Mouse (Mus musculus) stomach, embryonic 15.5 days (tissue): ENCODE data around the gene Kifc3. TPM values are rescaled to one million over a fixed set of nuclear protein-coding genes. Genes with fewer than 3 reads are reported as not detected.
"Not testable (repeated sequence)": the region's sequence is repeated elsewhere in the genome, so short reads cannot be mapped to it uniquely, and the experiment has no call there.

Experiments
- ATAC-seq: fragments of 200-750 bp; cut with Nextera tagmentation; 2 replicates; pipeline ENCODE4 v1.8.0; 2017; ENCODE audit warnings: low read depth, moderate number of reproducible peaks, moderate TSS enrichment; ENCODE audit not compliant: insufficient read depth, low FRiP score
- H3K27ac ChIP-seq: fragments of 300-500 bp; sonication (generic); 2 replicates; pipeline ENCODE4 v1.5.1; 2015; ENCODE audit warnings: mild to moderate bottlenecking, inconsistent platforms
- H3K27me3 ChIP-seq: fragments of 300-500 bp; sonication (generic); replicated peaks from 2 replicates; pipeline ENCODE4 v1.6.1; 2015; ENCODE audit warnings: inconsistent platforms
- H3K36me3 ChIP-seq: fragments of 300-500 bp; sonication (generic); 2 replicates; pipeline ENCODE4 v1.6.1; 2015; ENCODE audit warnings: inconsistent platforms
- H3K4me1 ChIP-seq: fragments of 300-500 bp; sonication (generic); 2 replicates; pipeline ENCODE4 v1.6.1; 2015; ENCODE audit warnings: inconsistent platforms
- H3K4me2 ChIP-seq: fragments of 300-500 bp; sonication (generic); 2 replicates; pipeline ENCODE4 v1.6.1; 2015; ENCODE audit warnings: mild to moderate bottlenecking, inconsistent platforms
- H3K4me3 ChIP-seq: fragments of 300-500 bp; sonication (generic); replicated peaks from 2 replicates; pipeline ENCODE4 v1.5.1; 2015; ENCODE audit warnings: inconsistent platforms
- H3K9ac ChIP-seq: fragments of 300-500 bp; sonication (generic); 2 replicates; pipeline ENCODE4 v1.6.1; 2015; ENCODE audit warnings: inconsistent platforms
- H3K9me3 ChIP-seq: fragments of 300-500 bp; sonication (generic); 2 replicates; pipeline ENCODE4 v1.6.1; 2016; ENCODE audit warnings: inconsistent platforms
- WGBS: fragments of 180-500 bp; shearing (Covaris S2); methylation state at CpG from one replicate; pipeline ENCODE4 v1.1.7; 2015; 5-methylcytosine and 5-hydroxymethylcytosine counted together
- polyA plus RNA-seq: library from polyadenylated mRNA; unstranded; fragments of >200 nt; fragmentation: Nextera tagmentation; extraction: Ambion mirVana; gene quantifications from 2 replicates; pipeline ENCODE4 v1.2.1, GENCODE M21; 2015

Gene Kifc3
- polyA plus RNA-seq, 1 experiment from 2014 or later, result 21.2 TPM

DNA sequence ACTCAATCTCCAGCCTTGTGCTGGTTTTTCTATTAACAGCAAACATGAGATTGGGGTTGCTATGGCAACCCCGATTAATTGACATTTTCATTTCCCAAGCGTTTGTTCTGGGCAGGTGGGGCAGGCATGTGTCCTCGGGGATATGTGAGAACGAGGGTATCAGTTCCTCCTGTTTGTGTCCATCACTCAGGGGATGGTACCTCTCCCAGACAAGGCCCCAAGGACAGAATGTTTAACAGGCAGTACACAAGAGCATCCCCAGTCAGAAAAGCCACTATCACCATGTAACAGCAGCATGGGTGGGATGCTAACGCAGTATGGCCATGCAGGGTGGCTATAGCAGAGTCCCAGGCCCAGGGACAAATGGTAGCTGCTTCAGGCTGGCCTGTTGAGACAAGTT is 27.3 kb downstream of the Kifc3 start:
- H3K4me1 ChIP-seq, result no peaks in the 10 kb centered on the region
- no peaks in the 10 kb centered on the region for H3K27me3 ChIP-seq
- no peak for ATAC-seq
- H3K4me3 ChIP-seq, result no peak overlapping the region
- no peak overlapping the region for H3K27ac ChIP-seq
- H3K9ac ChIP-seq, result no peak overlapping the region
- WGBS, result 47% methylated on average over 5 of the region's 5 CpGs
- no peaks in the 10 kb centered on the region for H3K9me3 ChIP-seq
- no peak overlapping the region for H3K4me2 ChIP-seq
- H3K36me3 ChIP-seq, result no peaks in the 10 kb centered on the region

DNA sequence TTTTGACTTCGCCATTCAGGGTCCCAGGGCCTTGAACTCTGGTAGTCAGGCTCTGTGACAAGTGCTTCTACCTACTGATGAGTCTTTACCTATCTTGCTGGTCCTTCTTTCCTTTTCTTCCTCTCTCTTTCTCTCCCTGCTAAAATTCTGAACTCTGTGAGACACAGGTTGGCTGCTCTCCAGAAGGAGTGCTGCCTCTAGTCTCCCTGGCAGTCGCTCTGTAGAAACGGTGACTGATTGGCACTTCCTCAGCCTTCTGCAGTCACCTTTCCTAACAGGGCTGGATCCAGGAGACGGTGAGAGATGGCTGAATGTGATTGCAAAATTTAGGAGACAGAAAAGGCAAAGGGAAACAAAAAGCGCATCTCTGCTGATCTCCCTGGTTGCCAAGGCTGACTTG is 30.2 kb downstream of the Kifc3 start:
- 57% methylated on average over 5 of the region's 5 CpGs for WGBS
- Histone ChIP-seq H3K4me1 (no peaks in the 10 kb centered on the region), H3K27ac (no peak overlapping the region), H3K9me3 (no peaks in the 10 kb centered on the region), H3K9ac (no peak overlapping the region), H3K27me3 (no peaks in the 10 kb centered on the region), H3K4me3 (no peak overlapping the region), H3K4me2 (no peak overlapping the region), H3K36me3 (no peaks in the 10 kb centered on the region)
- ATAC-seq, result no peak

DNA sequence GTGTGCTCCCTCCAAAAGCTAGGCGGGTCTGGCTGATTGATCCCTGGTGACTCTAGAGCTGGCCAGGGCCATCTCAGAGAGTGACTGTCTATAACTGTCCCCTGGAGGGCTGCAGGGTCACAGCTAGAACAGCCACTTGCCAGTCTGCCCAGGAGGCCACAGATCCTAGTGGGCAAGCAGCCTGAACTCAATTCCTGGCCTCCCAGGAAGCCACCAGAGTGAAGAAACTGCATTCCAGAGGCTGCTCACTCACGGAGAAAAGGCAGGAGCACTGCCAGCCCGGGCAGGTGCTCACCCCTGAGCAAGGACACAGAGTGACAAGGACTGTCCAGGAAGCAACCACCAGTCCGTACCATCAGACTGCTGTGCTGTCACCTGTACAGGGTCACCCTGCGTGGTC is 34.9 kb downstream of the Kifc3 start:
- WGBS, result 66% methylated on average over 5 of the region's 5 CpGs
- no peak overlapping the region for H3K9ac ChIP-seq
- no peaks in the 10 kb centered on the region for H3K27me3 ChIP-seq
- H3K36me3 ChIP-seq, result no peaks in the 10 kb centered on the region
- H3K4me1 ChIP-seq, result no peaks in the 10 kb centered on the region
- no peak for ATAC-seq
- no peaks in the 10 kb centered on the region for H3K9me3 ChIP-seq
- no peak overlapping the region for H3K27ac ChIP-seq
- H3K4me3 ChIP-seq, result no peak overlapping the region
- H3K4me2 ChIP-seq, result no peak overlapping the region

DNA sequence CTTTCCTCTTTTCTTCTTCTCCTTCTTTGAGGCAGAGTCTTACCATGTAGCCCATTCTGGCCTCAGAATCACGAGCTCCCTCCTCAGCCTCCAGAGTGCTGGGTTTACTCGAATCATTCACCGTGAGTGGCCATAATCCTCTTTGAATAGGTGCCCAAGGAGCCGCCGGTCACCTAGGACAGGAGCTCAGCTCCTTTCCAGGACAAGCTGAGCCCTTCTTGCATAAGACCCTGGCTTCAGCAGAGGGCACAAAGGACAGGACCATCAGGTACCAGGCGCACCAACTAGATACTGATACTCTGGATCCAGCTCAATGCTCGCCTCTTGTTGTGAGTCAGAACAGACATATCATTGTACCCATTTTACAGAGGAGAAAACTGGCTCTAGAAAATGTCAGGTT is 36.2 kb downstream of the Kifc3 start:
- H3K9ac ChIP-seq, result no peak overlapping the region
- H3K27me3 ChIP-seq, result no peaks in the 10 kb centered on the region
- 77% methylated on average over 7 of the region's 7 CpGs for WGBS
- H3K4me2 ChIP-seq, result no peak overlapping the region
- H3K27ac ChIP-seq, result no peak overlapping the region
- H3K36me3 ChIP-seq, result no peaks in the 10 kb centered on the region
- no peak for ATAC-seq
- H3K4me3 ChIP-seq, result no peak overlapping the region
- H3K4me1 ChIP-seq, result no peaks in the 10 kb centered on the region
- H3K9me3 ChIP-seq, result no peaks in the 10 kb centered on the region

DNA sequence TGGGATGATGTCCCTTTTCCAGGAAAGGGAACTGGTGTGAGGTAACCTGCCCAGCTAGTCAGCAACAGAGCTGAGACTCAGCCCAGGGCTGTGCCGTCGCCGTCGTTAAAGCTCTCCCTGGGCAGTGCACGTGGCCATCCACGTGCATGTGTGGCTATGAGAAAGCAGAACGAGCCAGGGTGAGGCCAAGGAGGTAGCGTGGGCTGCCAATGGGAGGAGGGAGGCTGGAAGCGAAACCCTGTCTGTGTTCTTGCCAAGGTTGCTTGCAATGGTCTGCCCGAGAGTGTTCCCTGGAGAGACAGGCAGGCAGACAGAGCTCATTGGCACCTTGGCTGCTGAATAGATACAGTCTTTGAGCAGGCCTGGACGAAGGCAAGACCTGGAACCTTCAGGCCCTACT is 36.7 kb downstream of the Kifc3 start:
- no peaks in the 10 kb centered on the region for H3K36me3 ChIP-seq
- no peak overlapping the region for H3K27ac ChIP-seq
- no peak overlapping the region for H3K9ac ChIP-seq
- H3K27me3 ChIP-seq, result no peaks in the 10 kb centered on the region
- no peak for ATAC-seq
- 77% methylated on average over 11 of the region's 11 CpGs for WGBS
- H3K4me3 ChIP-seq, result no peak overlapping the region
- H3K9me3 ChIP-seq, result no peaks in the 10 kb centered on the region
- no peak overlapping the region for H3K4me2 ChIP-seq
- H3K4me1 ChIP-seq, result no peaks in the 10 kb centered on the region

DNA sequence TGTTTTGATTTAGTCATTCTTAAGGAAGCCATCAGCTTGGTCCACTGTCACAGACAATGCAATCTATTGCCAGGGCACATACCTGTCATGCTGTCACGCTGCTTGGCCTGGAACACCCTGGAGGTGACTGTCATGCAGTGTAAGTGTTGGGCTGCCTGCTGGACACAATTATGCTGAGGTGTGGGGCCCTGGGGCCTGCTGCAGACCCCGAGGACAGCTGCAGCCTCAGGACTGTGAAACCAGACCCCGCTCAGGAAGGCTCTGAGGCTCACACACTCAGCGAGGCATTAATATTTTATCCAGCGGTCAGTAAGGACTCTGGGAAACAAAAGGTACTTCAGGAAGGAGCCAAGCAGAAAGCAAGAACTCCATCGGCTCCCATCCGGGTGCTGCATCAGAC is 38.1 kb downstream of the Kifc3 start:
- no peak overlapping the region for H3K4me2 ChIP-seq
- H3K27ac ChIP-seq, result no peak overlapping the region
- no peaks in the 10 kb centered on the region for H3K36me3 ChIP-seq
- H3K4me1 ChIP-seq, result no peaks in the 10 kb centered on the region
- WGBS, result 54% methylated on average over 7 of the region's 7 CpGs
- H3K9me3 ChIP-seq, result no peaks in the 10 kb centered on the region
- H3K27me3 ChIP-seq, result no peaks in the 10 kb centered on the region
- ATAC-seq, result no peak
- H3K4me3 ChIP-seq, result no peak overlapping the region
- H3K9ac ChIP-seq, result no peak overlapping the region

DNA sequence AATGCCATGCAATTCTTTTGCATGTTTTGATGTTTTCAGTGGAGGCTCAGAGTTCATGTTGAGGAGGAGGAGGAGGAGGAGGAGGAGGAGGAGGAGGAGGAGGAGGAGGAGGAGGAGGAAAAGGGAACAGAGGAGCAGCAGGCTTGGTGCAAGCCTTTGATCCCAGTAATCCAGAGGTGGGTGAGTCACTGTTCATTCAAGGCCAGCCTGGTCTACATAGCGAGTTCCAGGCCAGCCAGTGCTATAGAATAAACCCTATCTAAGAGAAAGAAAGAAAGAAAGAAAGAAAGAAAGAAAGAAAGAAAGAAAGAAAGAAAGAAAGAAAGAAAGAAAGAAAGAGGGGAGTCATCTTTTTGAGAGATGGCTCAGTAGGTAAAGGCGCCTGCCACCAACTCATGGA is 38.6 kb downstream of the Kifc3 start:
- not testable (repeated sequence) for H3K4me3 ChIP-seq, H3K27ac ChIP-seq, H3K9me3 ChIP-seq, H3K36me3 ChIP-seq, ATAC-seq, H3K4me1 ChIP-seq, H3K4me2 ChIP-seq, H3K9ac ChIP-seq, H3K27me3 ChIP-seq
- 73% methylated on average over 2 of the region's 2 CpGs for WGBS

DNA sequence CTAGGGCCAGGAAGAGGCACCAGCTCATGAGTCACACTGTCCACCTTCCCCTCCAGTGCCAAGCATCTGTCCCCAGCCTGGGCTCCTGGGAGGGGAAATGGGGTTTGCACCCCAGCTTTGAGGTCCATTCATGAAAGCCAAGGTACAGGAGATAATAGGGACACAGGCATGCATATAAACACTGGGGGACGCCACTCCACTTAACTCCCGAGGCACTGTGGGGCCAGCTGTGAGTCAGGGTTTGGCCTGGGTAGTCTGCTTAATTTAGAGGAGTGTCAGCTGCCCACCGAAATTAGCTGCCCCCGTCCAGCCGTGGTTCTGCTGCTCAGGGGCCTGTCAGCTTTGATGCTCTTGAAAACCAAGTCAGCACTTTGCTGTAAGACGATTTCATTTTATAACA is 39.8 kb downstream of the Kifc3 start:
- Histone ChIP-seq H3K27ac (no peak overlapping the region), H3K4me1 (no peaks in the 10 kb centered on the region), H3K9me3 (no peaks in the 10 kb centered on the region), H3K4me3 (no peak overlapping the region), H3K27me3 (no peaks in the 10 kb centered on the region), H3K4me2 (no peak overlapping the region), H3K36me3 (no peaks in the 10 kb centered on the region), H3K9ac (no peak overlapping the region)
- ATAC-seq, result no peak
- WGBS, result 42% methylated on average over 6 of the region's 6 CpGs

DNA sequence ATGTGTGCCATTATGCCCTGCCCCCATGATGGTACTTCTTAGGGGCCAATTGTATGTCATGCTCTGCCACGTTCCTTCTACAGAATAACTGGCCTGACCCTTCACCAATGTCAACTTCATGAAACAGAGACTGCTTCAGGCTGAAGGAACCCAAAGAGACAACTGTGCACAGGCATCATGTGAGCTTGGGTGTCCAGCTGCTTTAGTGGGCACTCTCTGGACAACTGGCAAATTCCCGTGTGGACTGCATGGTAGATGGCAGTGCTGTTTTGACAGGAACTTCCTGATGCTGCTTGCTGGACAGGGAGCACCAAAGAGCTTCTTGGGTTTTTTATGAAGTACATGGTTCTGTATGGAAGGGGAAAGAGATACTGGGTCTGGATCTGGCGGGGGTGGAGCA is 43.3 kb downstream of the Kifc3 start:
- H3K4me1 ChIP-seq, result 0 out of 2 replicates have a peak, but pooled peaks cover 1% of the 10 kb centered on the region
- no peak overlapping the region for H3K9ac ChIP-seq
- no peak overlapping the region for H3K4me3 ChIP-seq
- ATAC-seq, result no peak
- no peak overlapping the region for H3K4me2 ChIP-seq
- H3K9me3 ChIP-seq, result no peaks in the 10 kb centered on the region
- no peaks in the 10 kb centered on the region for H3K27me3 ChIP-seq
- H3K36me3 ChIP-seq, result no peaks in the 10 kb centered on the region
- 68% methylated on average over 3 of the region's 3 CpGs for whole genome bisulfite sequencing
- H3K27ac ChIP-seq, result no peak overlapping the region

DNA sequence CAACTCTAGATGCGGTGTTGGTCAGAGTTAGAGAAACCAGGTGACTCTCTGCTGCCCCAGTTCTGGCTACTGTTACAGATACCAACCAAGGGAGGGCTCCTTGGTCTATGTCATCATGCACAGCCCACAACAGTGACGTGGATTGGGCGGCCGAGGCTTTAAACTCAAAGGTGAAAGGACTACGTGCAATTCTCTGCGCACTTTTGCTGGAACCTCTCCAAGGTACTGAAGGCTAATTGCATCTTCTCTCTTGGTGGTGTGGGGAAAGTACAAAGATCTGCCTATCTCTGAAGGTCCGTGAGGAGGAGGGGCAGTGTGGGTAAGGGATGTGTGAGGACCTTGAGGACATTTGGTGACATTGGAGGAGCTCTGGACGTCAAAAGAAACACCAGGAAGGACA is 44.0 kb downstream of the Kifc3 start:
- WGBS, result 66% methylated on average over 8 of the region's 8 CpGs
- no peak for ATAC-seq
- Histone ChIP-seq H3K27me3 (no peaks in the 10 kb centered on the region), H3K9ac (no peak overlapping the region), H3K27ac (no peak overlapping the region), H3K9me3 (no peaks in the 10 kb centered on the region), H3K4me3 (no peak overlapping the region), H3K4me2 (no peak overlapping the region), H3K36me3 (no peaks in the 10 kb centered on the region), H3K4me1 (0 out of 2 replicates have a peak, but pooled peaks cover 4% of the 10 kb centered on the region)

DNA sequence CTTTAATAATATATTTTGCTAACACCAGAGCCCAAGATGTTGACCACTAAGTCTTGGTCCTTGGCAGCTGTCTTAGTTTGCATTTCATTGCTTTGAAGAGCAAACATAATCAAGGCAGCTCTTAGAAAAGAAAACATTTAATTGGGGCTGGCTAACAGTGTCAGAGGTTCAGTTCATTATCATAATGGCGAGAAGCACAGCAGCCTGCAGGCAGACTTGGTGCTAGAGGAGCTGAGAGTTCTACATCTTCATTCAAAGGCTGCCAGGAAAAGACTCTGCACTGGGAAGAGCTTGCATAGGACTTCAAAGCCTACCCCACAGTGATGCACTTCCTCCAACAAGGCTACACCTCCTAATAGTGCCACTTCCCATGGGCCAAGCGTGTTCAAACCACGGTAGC is 45.5 kb downstream of the Kifc3 start:
- H3K9ac ChIP-seq, result no peak overlapping the region
- H3K27me3 ChIP-seq, result no peaks in the 10 kb centered on the region
- no peaks in the 10 kb centered on the region for H3K36me3 ChIP-seq
- no peaks in the 10 kb centered on the region for H3K9me3 ChIP-seq
- no peak overlapping the region for H3K27ac ChIP-seq
- no peak for ATAC-seq
- no peak overlapping the region for H3K4me2 ChIP-seq
- H3K4me3 ChIP-seq, result no peak overlapping the region
- 68% methylated on average over 3 of the region's 3 CpGs for WGBS
- 0 out of 2 replicates have a peak, but pooled peaks cover 4% of the 10 kb centered on the region for H3K4me1 ChIP-seq

DNA sequence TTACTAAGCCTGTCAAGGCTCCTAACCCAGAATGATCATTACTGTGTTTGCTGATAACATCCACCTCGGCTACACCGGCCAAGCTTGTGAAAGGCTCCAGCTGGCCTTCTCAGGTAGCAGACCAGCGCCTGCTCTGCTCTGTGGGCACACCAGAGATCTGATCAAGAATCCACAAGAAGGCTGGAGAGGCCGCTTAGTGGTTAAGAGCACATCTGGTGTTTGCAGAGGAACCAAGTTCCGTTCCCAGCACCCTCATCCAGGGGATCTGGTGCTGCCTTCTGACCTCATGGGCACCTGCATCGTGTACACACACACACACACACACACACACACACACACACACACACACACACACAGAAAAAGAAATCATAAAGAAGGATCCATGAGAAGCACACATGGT is 46.5 kb downstream of the Kifc3 start:
- ATAC-seq, result peak; percentile 69; the same call in 1 of the 2 replicates
- 55% methylated on average over 6 of the region's 6 CpGs for WGBS
- H3K4me3 ChIP-seq, result no peak overlapping the region

DNA sequence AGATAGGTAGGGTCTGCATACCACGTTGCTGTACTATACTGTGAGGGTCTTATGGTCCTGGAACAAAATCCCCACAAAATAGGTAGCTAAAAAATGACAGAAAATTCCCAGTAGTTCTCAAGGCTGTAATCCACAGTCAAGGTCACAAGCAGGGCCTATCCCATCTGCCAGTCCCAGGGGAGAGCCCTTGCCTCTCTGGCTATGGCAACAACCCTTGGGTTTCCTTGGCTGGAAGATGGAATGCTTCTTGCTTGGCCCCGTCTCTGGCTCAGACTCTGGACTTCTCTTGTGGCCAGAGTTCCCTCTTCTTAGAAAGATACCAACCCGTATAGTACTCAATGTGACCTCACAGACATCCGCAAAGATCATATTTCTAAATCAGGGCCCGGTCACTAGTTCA is 47.3 kb downstream of the Kifc3 start:
- Histone ChIP-seq H3K9me3 (no peaks in the 10 kb centered on the region), H3K36me3 (no peaks in the 10 kb centered on the region), H3K27me3 (no peaks in the 10 kb centered on the region), H3K27ac (no peak overlapping the region), H3K9ac (no peak overlapping the region), H3K4me2 (no peak overlapping the region), H3K4me3 (no peak overlapping the region), H3K4me1 (0 out of 2 replicates have a peak, but pooled peaks cover 4% of the 10 kb centered on the region)
- ATAC-seq, result no peak
- WGBS, result 82% methylated on average over 5 of the region's 5 CpGs

More for the DNA sequence above, 46.5 kb downstream of the Kifc3 start:
- Histone ChIP-seq H3K9me3 (no peaks in the 10 kb centered on the region), H3K36me3 (no peaks in the 10 kb centered on the region), H3K27me3 (no peaks in the 10 kb centered on the region), H3K27ac (no peak overlapping the region), H3K9ac (no peak overlapping the region), H3K4me2 (no peak overlapping the region), H3K4me1 (0 out of 2 replicates have a peak, but pooled peaks cover 4% of the 10 kb centered on the region)
